Mouse (Mus musculus): ENCODE measurements at regions not wholly inside any gene's neighbourhood (a gene's known extent, or its start where the extent isn't known, plus 50 kb on each side); places are given as distances from the start of the nearest gene placed in this dataset.

DNA sequence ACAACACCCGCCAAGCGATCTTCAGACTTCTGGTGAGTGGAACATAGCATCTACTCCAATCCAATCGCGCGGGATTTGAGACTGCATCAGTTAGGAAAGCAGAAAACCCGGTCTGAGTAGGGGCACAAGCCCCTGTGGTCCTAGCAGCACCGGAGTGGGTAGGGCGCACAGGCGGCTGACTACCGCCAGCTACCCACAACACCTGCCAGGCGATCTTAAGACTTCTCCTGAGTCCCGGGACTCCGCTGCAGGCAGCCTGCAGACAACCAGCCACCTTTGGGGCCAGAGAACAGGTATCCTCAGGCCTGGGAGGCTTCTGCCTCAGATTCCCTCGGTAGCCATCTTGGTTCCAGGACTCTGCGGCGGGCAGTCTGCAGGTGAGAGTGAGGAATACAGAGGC, 208.2 kb upstream of the Pdzrn3 start:
- no peak for DNase-seq

DNA sequence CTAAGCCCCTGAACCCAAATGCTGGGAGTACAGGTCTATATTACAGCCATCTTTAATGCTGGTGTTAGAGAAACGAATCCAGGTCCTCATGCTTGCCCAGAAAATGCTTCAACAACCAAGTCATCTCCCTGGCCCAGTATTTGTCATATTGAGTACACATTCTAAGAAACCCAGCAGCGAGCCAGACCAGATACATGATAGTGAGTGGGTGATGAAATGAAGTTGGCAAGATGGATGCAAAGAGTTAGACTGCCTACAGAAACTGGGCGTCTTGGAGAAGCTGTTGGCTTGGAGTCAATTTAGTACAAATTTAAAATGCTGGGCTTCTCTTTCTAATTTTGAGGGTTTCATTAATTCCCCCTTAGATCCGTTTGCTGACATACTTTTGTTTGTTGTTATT, 203.1 kb upstream of the Pdzrn3 start:
- DNase-seq = no peak

DNA sequence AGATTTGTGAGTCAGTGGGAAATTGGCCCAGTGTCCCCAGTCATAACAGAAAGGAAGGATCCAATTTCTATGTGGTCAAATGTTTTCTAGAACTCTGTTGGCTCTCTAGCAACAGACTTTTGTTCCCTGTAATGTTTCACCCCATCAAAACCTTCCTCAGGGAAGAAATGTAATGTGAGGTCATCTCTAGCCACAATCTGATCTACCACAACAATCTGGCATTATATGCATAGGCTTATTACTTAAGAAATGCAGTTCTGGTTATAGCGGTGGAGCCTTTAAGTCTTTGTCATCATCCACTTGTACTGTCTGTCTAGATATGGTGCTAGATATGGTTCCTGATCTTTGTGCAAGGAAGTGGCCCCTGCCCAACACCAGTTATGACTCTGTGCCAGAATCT, 178.4 kb upstream of the Pdzrn3 start:
- DNase-seq = no peak

DNA sequence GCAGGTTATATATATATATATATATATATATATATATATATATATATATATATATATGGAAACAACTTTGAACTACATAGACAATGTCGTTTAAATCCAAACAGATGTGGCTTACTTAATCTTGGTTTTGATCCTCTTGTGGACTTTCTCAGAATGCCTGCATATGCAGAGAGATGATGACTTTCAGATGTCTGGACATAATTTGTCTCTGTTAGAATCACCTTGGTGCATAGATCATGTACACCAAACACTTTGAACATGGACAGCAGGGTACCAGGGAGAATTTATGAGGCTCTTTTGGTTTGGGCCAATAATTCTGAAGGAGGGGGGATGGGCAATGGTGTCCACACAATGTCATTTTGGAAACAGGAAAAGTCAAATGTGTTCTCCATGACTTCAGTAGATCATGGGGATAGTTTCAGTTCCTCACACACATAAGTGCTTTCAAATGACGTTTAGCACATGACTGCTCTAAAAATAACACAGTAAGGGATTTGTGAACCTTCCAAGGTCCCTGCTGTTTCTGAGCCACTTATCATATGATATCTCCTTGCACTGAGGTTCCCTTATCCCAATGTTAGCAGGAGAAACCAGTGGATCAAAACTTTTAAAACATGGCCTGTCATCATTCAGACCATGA, 177.4 kb upstream of the Pdzrn3 start:
- no peak for DNase-seq

DNA sequence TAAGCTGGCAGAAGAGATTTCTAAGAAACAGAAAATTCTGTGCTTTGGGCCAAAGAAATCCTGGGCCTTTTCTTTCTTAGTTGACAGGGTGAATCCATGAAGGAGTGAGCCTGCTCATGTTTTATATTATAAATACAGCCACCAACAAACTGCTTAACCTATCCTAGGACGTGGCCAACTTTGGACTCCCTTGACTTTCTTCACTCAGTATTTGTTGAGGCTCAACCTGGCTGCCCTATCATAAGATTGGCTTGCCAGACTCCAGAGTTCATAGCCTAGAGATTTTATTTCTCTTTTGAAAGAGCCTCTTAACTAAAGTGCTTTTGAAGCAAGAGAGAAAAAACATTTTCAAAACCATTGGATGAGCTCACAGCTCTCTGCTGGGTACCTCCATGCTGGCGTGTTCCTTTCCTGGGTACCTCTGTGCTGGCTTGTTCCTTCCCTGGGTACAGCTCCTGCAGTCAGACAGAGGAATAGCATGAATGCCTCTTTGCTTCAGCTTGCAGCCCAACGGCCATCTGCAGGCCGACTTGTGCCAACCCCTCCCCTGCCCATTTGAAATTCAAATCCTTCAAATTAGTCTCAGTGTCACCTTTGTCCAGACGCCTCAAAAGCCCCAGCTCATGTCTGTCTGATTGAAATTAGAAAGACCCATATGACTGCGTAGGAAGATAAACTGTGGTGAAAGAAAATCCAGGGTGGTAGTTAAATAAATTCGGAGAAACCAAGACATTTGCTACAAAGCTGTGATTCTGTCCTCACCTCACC, 173.0 kb upstream of the Pdzrn3 start:
- DNase-seq = peak; percentile 32 to 33

DNA sequence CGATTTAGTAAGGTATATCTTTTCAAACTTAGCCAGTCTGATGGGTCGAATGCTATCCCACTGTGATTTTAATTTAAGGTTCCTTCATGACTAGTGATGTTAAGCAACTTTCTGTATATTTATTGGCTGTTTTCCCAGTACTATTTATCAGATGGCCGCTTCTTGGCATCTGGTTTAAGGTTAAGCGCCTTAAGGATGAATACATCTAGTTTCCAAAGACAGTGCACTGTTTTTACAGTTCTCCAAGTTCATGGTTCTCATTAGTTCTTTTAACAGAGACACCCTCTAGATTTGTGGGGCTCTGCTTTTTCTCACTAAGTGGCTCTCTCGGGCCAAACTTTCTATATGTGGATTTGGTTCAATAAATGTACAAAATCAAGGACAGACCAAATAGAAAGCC, 159.9 kb upstream of the Pdzrn3 start:
- no peak for DNase-seq

DNA sequence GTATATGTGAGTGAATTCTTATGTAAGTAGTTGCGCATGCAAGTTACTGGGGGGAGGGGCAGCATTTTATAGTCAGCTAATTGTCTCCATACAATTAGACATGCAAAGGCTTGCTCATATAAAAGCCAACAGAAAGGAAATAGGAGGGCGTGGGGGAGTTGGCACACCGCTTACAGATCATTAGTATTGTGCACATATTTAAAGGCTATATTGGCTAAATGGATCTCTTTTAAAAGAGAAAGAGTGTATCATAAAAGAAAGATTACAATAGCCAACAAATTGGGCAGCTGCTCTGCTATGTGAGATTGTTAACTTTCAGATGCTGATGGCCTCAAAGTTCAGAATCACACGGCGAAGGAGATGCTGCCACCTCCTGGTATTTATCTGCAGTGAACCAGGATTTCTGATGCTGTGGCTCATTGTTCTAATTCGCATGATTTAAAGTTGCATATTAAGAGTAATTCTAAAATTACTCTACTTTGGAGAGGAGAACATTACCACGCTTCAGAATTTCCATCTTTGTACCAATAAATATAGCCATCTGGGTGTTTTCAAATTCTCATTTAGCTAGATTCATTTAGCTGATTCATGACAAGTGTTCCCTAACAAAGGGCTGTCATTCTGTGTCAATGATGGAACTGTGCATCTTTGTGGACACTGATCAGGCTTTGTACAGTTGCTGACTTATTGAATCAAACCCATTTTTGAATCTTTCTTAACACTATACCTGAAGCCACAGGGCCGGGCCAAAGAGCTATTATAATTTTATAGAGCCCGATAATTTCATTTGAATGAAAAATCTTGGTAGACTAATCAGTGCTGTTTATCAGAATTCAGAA, 156.7 kb upstream of the Pdzrn3 start:
- DNase-seq = peak; percentile 51 to 53

DNA sequence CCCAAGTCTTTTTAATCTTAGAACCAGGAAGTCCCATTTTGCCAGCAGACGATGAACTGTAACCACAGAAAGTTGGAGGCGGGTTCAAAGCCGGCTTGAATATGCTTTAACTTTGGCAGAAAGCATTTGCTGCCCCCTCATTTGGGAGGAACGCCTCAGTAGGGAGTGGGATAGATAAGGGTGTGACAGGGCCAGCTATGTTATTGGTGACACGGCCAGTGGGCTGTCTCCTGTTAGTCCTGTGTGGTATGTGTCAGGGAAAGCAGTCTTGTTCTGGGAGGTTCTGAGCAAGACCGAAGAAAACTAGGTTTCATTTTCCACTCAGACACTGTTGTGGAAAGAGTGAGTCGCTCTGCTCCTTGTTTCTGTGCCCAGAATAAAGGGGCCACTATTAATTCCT, 154.7 kb upstream of the Pdzrn3 start:
- no peak for DNase-seq

DNA sequence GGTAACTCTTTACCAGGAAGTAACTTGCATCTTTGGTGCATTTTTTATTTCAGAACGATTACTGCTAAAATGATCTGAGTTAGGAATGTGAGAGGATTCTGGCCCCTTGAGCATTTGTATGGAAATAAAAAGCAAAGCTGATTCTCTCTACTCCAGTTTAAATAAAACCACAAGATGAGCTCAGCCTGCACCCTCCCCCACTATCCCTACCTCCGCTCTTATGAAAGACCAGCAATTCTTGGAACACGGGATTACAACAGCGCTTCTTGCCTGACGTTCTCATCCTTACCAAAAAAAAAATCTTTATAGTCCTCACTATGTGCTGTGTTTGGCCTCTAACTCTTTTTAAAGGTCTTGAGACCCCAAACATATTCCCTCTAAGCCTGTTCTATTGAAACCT, 154.2 kb upstream of the Pdzrn3 start:
- DNase-seq = no peak

DNA sequence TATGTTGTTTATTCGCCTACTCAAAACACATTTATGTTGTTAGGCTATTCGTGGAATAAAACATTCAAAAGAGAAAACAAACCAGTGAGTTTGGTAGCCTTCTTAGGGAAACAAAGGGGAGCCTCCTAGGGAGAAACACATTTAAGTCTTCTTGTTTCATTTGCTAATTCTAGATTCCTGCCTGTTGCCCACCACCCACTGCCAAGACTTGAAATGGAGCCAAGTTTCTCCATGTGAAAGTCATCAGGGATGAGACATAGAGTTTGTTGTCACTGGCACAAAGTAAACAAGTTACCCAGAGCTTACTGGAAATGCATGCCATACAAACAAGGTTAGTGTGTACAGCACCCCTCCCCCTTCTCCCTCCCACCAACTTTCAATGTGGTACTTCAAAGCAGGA, 147.4 kb upstream of the Pdzrn3 start:
- no peak for DNase-seq

DNA sequence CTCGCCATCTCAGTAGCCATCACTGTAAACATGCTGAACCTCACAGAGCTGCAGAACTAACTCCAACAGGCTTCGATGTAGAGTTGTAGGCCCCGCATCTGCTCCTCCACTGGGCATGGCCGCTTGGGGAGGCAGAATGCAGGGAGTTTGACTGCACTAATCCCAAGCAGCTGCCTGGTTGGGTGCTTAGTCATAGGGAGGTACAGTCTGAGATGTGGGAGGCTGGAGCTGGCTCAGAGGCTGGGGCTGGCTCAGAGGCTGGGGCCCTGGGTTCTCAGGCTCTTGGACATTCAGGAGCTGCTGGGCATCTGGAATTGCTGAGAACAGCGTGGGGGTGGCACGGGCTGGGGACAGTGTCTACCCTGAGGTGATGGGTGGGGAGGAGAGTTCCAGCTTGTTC, 143.6 kb upstream of the Pdzrn3 start:
- DNase-seq = no peak

DNA sequence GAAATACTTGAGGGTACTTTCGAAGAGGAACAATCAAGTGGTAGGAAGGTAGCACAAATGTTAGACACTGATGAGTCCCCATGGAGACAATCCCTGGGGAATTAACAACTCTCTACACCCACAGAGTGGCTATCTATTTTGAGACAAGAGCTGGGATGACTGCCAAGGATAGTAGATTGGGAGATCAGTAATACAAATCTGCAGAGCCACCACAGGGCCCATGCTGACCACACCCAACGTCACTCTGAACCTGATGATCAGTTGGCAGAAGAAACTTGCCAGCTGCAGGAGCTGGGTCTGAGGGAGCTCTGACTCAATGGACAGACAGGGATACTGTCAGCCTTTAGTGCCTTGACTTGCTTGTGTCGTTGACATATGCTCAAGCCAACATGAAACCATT, 143.1 kb upstream of the Pdzrn3 start:
- no peak for DNase-seq

DNA sequence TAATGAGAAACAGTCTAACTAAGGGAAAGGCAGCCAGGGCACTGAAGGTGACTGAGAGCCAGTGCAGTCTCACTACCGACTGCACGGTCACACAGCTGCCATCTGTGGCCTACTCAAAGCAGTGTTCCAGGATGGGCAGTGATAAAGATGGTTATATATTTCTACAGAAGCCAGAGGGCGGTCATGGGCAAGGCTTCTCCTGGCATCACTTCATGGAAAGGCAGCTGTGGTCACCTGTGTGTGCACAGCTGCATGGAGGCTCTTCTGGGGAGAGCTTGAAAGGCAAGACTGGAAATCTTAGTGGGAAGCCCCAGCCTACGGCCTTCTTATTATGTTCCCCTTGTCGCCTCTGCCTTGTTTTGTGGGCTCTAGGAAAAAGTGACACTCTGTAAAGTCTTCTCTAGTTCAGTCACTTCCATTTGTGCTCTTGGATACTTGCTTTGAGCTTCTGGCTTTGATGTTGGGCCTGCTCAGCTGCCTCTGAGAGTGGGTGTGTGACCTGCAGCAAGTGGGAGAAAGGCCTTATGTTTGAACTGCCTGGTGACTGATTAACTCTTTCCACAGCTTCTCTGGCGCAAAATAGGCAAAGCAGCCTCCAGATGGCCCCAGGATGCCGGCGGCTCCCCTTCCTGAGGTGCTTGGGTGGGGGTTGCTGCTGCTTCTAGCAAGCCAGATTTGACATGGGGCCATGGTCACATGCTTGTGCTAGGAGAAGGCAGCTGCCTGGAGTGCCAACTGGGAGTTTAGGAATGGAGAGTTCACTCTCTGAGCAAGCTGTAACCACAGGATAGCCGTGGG, 141.4 kb upstream of the Pdzrn3 start:
- DNase-seq = no peak

DNA sequence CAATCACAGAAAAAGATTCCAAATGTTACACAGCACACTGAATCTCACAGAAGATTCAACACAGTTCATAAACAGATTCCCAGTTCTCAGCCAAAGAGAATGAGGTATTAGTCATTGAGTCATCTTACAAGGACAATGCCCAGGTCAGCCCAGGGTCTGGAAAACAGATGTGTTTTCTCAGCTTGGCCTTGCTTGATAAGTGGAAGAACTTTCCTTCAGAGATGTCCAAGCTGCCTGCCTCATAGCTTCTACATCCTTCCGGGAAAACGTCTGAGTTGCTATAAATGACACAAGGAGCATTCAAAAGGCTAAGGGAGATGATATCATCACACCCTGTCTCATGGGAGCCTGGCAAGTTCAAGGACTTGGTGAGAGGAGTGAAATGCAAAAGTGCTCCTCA, 139.9 kb upstream of the Pdzrn3 start:
- no peak for DNase-seq

DNA sequence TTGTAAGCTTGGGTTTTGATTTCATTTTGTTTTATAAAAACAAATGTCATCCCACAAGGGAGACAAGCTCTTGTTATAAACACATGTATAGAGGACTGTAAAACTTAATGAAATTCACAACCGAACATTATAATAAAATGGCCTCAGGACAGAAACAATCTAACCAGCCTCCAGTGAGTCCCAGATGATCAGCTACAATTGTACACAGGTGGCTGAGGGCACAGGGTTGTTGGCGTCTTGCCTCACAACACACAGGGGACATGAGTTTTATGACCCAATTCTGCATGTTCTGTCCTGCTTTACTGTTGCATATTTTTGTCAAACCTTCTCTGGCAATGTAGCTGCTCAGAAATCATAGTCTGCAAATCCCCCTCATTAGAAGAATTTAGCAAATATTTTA, 136.0 kb upstream of the Pdzrn3 start:
- DNase-seq = no peak

DNA sequence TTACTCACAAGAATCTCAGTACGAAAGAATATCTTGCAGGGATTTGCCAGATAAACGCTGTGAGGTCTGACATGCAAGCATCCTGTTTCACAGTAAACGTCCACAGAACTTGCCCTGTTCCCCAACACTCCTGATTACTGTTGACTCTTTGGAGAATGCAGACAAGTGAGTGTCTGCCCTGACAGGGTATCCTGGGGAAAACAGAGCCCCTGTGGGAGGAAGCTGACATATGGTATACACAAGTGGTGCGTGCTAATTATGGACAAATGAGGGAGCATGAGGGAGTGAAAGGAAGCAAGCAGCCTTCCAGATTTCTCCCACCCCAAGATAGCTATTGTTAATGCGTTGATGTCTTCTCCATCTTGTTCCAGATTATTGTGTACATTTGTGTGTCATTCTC, 124.5 kb upstream of the Pdzrn3 start:
- peak in 1 of 2 experiments; percentile 30 for DNase-seq

DNA sequence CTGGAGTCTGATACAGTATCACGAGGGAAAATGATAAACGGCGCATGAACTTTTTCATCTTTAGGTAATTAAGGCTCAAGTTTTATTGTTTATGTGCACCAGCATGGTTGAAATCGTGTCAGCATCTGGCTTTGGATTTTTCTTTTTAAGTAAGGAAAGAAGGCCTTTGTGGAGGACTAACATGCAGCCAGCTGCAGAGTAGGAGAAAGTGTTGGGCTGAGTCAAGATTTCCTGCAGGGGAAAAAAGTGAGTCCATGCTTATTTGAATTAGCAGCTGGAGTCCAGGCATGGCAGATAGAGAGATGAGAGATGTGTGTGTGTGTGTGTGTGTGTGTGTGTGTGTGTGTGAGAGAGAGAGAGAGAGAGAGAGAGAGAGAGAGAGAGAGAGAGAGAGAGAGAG, 124.0 kb upstream of the Pdzrn3 start:
- DNase-seq = no peak

DNA sequence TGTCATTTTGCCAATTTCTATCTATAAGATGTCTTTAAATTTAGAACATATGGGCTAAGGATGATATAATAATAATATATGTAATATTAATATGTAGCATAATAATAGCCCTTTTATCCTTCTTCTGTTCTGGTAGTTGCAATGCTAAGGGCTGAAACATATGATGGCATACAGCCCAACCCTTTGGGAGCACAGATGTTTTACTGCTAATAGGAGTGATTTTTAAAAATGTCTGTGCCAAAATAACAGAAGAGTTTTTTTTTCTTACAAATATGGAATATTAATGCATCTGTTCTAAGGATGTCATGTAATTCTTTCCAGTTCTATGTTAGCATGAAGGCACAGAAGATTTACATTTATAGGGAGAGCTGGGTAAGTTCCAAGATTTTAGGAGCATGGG, 122.5 kb upstream of the Pdzrn3 start:
- no peak for DNase-seq

DNA sequence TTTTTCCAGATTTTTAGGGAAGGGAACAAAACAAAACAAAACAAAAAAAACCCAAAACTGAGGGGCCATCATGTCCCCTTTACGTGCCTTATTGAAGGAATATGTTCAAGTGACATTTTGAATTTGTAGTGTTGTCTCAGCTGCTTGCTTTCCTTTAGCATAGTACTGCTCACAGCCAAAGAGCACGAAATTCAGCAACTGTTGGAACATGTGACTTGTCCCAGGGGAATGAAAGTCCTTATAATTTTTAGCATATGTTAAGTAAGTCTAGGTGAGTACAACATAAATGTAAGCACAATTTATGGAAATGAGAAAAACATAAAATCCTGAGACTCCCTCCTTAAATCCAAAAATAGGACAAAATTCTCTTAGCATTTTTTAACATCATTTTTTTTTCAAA, 110.8 kb upstream of the Pdzrn3 start:
- no peak for DNase-seq

DNA sequence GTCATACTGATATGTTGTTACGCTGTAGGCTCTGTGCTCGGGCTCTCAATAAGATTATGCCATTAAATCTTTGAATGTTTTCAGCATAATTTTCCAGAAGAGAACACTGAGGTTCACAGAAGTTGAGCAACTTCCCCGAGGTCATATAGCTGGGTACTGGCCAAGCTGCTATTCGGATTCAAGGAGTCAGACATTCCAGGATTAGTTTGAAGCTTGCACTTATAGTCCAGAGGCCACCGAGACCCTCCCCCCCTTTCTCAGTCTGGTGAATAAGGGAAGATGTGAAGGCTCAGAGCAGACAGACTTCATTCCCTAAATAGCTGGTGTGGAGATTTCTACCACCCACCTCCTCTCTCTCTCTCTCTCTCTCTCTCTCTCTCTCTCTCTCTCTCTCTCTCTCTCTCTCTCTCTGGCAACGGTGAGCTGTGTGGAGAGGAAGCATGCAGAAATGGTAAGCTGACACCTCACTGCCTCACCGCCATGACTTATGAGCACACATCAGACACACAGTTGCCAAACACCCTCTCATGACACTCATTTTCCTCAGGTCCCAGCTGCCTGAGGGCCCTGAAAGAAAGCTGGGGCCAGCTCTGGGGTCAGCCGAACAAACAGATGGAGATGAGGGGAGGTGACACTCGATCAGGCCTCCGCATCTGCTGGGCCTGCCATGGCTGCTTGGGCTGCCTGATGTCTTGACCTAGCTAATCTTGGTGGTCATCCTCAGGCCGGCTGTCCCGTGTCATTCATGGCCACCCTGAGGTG, 107.0 kb upstream of the Pdzrn3 start:
- DNase-seq = no peak

DNA sequence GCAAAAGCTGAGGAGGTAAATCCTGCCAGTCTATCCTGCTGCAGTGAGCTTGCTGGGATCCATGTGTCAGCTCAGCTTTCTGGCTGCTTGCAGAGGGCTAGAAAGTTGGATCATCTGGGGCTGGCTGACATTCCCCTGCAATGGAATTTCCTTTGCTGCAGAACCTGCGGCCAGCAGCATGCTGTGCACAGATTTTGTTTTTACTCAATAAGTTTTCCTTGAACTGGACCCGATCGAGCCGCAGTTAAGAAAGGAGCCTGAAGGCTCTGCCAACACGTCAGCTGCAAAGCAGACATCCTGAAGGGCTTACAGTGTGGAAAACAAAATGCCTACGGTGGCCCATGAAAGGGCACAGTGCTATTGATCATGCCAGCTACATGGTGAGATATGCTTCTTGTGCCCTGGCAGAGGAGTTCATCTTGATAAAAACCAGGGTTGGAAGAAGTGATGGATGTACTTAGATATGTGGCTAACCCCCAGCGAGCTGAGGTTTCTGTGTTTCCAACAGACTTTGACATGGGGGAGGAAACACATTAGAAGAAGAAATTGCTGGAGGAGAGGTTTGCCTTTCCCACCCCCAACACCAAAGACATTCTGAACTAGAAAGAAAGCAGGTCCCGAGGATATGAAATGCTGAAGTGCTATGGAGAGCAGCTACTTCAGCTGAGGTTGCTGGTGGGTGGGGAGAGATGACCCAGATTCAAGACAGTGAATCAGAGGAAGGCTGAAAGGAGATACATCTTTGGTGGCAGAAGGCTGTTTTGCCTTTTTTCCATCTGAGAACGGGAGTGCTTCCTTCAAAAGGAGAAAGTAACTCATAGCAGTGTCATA, 105.2 kb upstream of the Pdzrn3 start:
- peak; percentile 16 to 18 for DNase-seq

Measured in layer of hippocampus, postnatal 36 days (tissue).